Mouse (Mus musculus): ENCODE results near the gene Oosp2.

DNA sequence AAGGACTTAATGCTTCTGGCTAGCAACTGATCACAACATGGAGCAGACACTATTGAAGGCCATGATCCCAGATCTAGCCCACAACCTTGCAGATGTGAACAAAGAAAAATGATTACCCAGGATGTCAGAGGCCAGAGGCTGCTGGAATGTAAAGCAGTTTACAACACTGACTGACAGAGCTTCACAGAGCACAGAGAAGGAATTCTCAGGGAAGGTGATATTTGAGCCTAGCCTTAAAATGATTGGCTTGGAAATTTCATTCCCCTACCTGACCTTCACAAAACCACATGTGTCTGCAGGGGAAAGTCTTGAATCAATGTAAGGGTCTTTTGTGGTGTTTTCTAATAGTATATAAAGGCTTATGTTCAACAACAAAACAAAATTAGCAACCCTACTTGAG is 35.6 kb downstream of the Oosp2 start:
- TF ChIP-seq GATA1 (IDR thresholded peaks at IDR 0.05; ENCODE audit: borderline replicate concordance, low read length) (no peak), FLI1 (IDR thresholded peaks at IDR 0.05; ENCODE audit: low read length) (no peak)
